Mouse (Mus musculus): Measurements from ENCODE around the gene Susd6. TPM values are rescaled to one million over a fixed set of nuclear protein-coding genes. Genes with fewer than 3 reads are reported as not detected.

Gene Susd6
- polyA plus RNA-seq, 1 experiment from 2014 or later, result 16.1 TPM

DNA sequence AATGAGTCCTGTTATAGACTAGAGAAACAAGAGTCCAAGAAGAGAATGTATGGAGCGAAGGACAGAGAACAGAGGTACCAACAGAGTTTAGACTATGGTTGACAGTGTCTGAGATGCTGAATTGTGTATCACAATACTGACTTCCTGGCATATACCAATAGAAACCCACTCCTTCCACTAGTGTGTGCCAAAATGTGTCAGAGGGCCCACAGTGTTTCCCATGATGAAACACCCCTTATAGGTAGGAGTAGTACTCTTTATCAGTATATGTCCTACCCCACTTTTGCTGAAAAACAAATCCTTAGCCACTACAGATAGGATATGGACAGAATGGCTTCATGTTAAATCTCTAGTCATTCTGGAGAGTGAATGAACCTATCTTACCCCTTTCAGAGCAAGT, 52.3 kb downstream of the Susd6 start:
- H3K4me1 ChIP-seq (replicated peaks; ENCODE audit: insufficient read depth, low read length), result peaks cover 20% of the 10 kb centered on the region; the same call in 1 of the 2 replicates
- no peak overlapping the region for H3K4me2 ChIP-seq (ENCODE audit: low read length)
- no peaks in the 10 kb centered on the region for H3K36me3 ChIP-seq (ENCODE audit: insufficient read depth, low read length)
- no peak overlapping the region for H3K27ac ChIP-seq
- H3K9ac ChIP-seq (ENCODE audit: low read depth, low read length), result no peak overlapping the region
- ATAC-seq (replicated peaks; ENCODE audit: low FRiP score, low read depth) (no peak), DNase-seq (ENCODE audit: low spot score) (no peak)
- 94% methylated on average over 1 of the region's 1 CpGs for WGBS
- H3K27me3 ChIP-seq (ENCODE audit: insufficient read depth, low read length), result no peaks in the 10 kb centered on the region
- TF ChIP-seq CTCF (IDR thresholded peaks at IDR 0.05; ENCODE audit: low read depth), result no peak
- no peaks in the 10 kb centered on the region for H3K9me3 ChIP-seq (replicated peaks; ENCODE audit: low read length)
- no peak overlapping the region for H3K4me3 ChIP-seq (replicated peaks; ENCODE audit: low read depth, low read length)

DNA sequence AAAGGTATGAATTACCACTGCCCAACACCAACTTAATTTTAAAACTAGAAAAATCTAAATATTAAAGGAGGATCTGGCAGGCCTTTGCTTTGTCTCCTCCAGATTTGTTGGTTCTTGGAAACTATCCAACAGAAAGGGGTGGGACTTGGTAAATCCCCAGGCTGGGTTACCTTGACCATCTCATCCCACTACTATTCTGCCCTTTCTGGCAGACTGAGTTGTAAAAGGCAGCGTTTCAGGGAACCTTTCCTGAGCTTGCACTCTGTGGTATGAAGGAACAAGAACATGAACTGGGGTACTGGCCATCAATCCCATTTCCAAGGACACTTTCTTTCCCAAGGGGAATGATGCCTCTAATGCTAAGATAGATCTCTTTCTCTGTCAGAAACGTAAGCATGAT, 52.9 kb downstream of the Susd6 start:
- 37% methylated on average over 2 of the region's 2 CpGs for WGBS
- Histone ChIP-seq H3K4me3 (replicated peaks; ENCODE audit: low read depth, low read length) (no peak overlapping the region), H3K27me3 (ENCODE audit: insufficient read depth, low read length) (no peaks in the 10 kb centered on the region), H3K9ac (ENCODE audit: low read depth, low read length) (no peak overlapping the region), H3K36me3 (ENCODE audit: insufficient read depth, low read length) (no peaks in the 10 kb centered on the region), H3K27ac (peak overlapping the region; percentile 43), H3K9me3 (replicated peaks; ENCODE audit: low read length) (no peaks in the 10 kb centered on the region), H3K4me1 (replicated peaks; ENCODE audit: insufficient read depth, low read length) (peaks cover 20% of the 10 kb centered on the region; the same call in 1 of the 2 replicates), H3K4me2 (ENCODE audit: low read length) (peak overlapping the region; percentile 27; the same call in 1 of the 2 replicates)
- TF ChIP-seq CTCF (IDR thresholded peaks at IDR 0.05; ENCODE audit: low read depth), result no peak
- DNase-seq (ENCODE audit: low spot score) (no peak), ATAC-seq (replicated peaks; ENCODE audit: low FRiP score, low read depth) (no peak)

DNA sequence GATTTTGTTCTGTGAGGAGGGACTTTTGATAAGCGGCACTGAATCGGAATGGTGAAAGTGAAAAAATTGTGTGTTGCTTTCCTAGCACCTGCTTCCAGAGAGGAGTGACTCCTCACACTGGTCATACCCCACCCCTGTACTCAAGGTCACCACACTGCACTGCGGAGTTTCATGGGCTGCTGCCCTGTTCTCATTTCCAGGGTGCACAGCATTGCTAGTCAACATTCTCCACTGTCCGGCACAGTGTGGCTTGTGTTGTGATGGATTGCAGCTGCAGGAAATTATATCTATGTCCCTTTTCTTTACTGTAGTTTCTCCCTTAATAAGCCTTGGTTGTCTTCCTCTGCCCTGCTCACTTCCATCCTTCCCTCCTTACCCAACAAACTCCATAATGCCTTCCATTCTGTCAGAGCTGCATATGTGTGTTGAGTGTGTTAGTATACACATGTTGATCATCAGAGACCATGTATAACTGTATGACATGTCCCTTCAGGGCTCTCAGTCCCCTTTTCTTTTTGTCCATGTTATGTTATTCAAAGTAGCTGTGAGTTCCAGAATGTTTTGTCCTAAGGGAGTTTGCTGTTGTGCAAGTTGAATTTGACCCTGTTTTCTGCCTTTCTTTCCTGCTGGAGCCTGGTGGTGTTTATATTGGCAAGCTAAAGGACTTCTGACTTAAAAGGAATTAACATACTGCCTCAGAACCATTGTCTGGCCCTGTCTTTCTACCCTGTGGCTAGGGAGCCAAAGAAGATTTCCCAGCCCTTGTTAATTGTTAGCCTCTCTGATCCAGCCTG, 53.5 kb downstream of the Susd6 start:
- Histone ChIP-seq H3K27me3 (ENCODE audit: insufficient read depth, low read length) (no peaks in the 10 kb centered on the region), H3K4me2 (ENCODE audit: low read length) (peak overlapping the region; percentile 27; the same call in 1 of the 2 replicates), H3K9me3 (replicated peaks; ENCODE audit: low read length) (no peaks in the 10 kb centered on the region), H3K4me1 (replicated peaks; ENCODE audit: insufficient read depth, low read length) (peaks cover 17% of the 10 kb centered on the region; the same call in 1 of the 2 replicates), H3K36me3 (ENCODE audit: insufficient read depth, low read length) (no peaks in the 10 kb centered on the region), H3K4me3 (replicated peaks; ENCODE audit: low read depth, low read length) (no peak overlapping the region), H3K9ac (ENCODE audit: low read depth, low read length) (no peak overlapping the region), H3K27ac (peak overlapping the region; percentile 43)
- no peak for TF ChIP-seq CTCF (IDR thresholded peaks at IDR 0.05; ENCODE audit: low read depth)
- WGBS, result 21% methylated on average over 4 of the region's 4 CpGs
- ATAC-seq (replicated peaks; ENCODE audit: low FRiP score, low read depth), result peak; percentile 71
- DNase-seq (ENCODE audit: low spot score), result peak; percentile 85

DNA sequence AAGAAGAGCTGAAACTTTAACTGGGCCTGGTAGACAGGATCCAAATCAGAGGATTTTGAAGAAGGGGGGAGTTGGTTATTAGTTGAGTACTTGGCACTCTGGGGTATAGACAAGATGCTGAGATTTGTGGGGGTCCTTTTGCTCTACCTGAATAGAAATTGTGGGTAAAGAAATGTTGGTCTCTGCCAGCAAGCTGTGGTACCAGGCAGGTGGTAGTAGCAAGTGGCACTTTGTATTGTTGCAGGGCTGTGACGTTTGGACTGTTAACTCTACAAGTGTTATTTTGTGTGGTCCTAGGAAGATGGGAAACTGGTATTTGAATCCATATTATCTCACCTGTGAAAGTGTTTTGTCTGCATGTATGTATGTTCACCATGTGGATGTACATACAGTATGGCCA, 55.6 kb downstream of the Susd6 start:
- no peak for TF ChIP-seq CTCF (IDR thresholded peaks at IDR 0.05; ENCODE audit: low read depth)
- 90% methylated on average over 1 of the region's 1 CpGs for WGBS

DNA sequence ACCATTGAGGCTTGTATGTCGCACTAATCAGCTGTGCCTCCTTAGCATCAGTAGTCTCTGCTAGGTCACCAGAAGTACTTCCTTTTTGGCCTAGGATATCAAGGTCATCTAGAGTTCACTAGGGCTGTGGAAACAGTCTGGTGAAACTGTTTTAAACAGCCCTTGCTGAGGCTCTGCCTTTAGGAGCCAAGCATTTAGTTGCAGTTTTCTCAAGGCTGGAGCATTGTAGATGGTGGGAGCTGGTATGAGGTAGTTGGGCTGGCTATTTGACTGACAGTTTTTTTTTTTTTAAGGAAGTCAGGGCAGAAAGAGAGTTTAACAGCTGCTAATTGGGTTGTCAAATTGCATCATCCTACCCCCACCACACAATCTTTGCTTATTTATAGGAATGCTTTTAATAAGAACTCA, 56.6 kb downstream of the Susd6 start:
- Histone ChIP-seq H3K9me3 (replicated peaks; ENCODE audit: low read length) (no peaks in the 10 kb centered on the region), H3K27me3 (ENCODE audit: insufficient read depth, low read length) (no peaks in the 10 kb centered on the region), H3K4me3 (replicated peaks; ENCODE audit: low read depth, low read length) (no peak overlapping the region), H3K4me1 (replicated peaks; ENCODE audit: insufficient read depth, low read length) (peaks cover 17% of the 10 kb centered on the region; the same call in 1 of the 2 replicates), H3K4me2 (ENCODE audit: low read length) (no peak overlapping the region), H3K9ac (ENCODE audit: low read depth, low read length) (no peak overlapping the region), H3K36me3 (ENCODE audit: insufficient read depth, low read length) (no peaks in the 10 kb centered on the region), H3K27ac (no peak overlapping the region)
- ATAC-seq (replicated peaks; ENCODE audit: low FRiP score, low read depth) (no peak), DNase-seq (ENCODE audit: low spot score) (peak; percentile 34)
- TF ChIP-seq CTCF (IDR thresholded peaks at IDR 0.05; ENCODE audit: low read depth), result no peak
- WGBS, result 42% methylated on average over 1 of the region's 1 CpGs

More for the DNA sequence above, 55.6 kb downstream of the Susd6 start:
- no peaks in the 10 kb centered on the region for H3K36me3 ChIP-seq (ENCODE audit: insufficient read depth, low read length)
- H3K4me2 ChIP-seq (ENCODE audit: low read length), result no peak overlapping the region
- no peak overlapping the region for H3K9ac ChIP-seq (ENCODE audit: low read depth, low read length)
- no peak overlapping the region for H3K27ac ChIP-seq
- DNase-seq (ENCODE audit: low spot score), result no peak
- peaks cover 17% of the 10 kb centered on the region; the same call in 1 of the 2 replicates for H3K4me1 ChIP-seq (replicated peaks; ENCODE audit: insufficient read depth, low read length)
- H3K9me3 ChIP-seq (replicated peaks; ENCODE audit: low read length), result no peaks in the 10 kb centered on the region
- no peak overlapping the region for H3K4me3 ChIP-seq (replicated peaks; ENCODE audit: low read depth, low read length)
- no peak for ATAC-seq (replicated peaks; ENCODE audit: low FRiP score, low read depth)
- H3K27me3 ChIP-seq (ENCODE audit: insufficient read depth, low read length), result no peaks in the 10 kb centered on the region

DNA sequence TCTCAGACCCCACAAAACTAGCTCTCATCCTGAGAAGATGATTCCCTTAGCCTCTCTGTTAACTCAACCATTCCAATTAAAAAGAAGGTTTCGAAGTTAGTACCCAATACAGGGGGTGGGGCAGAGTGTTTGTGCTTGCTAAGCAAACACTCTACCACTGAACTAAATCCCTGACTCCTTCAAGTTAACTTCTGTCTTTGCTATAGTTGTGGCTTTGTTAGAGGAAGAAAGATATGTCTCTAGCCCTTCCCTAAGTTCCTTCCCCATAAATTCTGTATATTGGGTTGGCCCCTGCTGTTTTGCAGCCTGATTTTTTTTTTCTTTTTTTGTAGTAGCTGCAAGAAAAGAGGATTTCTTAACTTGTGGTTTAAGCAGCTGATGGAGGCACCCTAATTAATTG, 61.7 kb downstream of the Susd6 start:
- H3K9ac ChIP-seq (ENCODE audit: low read depth, low read length), result no peak overlapping the region
- no peaks in the 10 kb centered on the region for H3K9me3 ChIP-seq (replicated peaks; ENCODE audit: low read length)
- no peaks in the 10 kb centered on the region for H3K36me3 ChIP-seq (ENCODE audit: insufficient read depth, low read length)
- DNase-seq (ENCODE audit: low spot score) (no peak), ATAC-seq (replicated peaks; ENCODE audit: low FRiP score, low read depth) (no peak)
- no peak overlapping the region for H3K4me3 ChIP-seq (replicated peaks; ENCODE audit: low read depth, low read length)
- no peak for TF ChIP-seq CTCF (IDR thresholded peaks at IDR 0.05; ENCODE audit: low read depth)
- WGBS, result 86% methylated on average over 1 of the region's 1 CpGs
- peaks cover 2% of the 10 kb centered on the region; the same call in 1 of the 2 replicates for H3K4me1 ChIP-seq (replicated peaks; ENCODE audit: insufficient read depth, low read length)
- H3K27me3 ChIP-seq (ENCODE audit: insufficient read depth, low read length), result no peaks in the 10 kb centered on the region
- no peak overlapping the region for H3K4me2 ChIP-seq (ENCODE audit: low read length)
- H3K27ac ChIP-seq, result no peak overlapping the region

Measured in kidney, postnatal 0 days (tissue).